Mouse (Mus musculus): ENCODE data around the gene Chrm4. TPM values are rescaled to one million over a fixed set of nuclear protein-coding genes. Genes with fewer than 3 reads are reported as not detected.

Chrm4 gene
- polyA plus RNA-seq, 1 experiment from 2014 or later, result not detected

- peak overlapping the region; percentile 93 for H3K4me2 ChIP-seq (ENCODE audit: low read length)
- H3K36me3 ChIP-seq (ENCODE audit: control insufficient read depth, insufficient read depth, low read length), result no peaks in the 10 kb centered on the region
- ATAC-seq (replicated peaks; ENCODE audit: low FRiP score, low TSS enrichment, low read depth) (no peak; the same call in 1 of the 2 replicates), DNase-seq (ENCODE audit: low spot score) (no peak)
- peak overlapping the region; percentile 88 for H3K9ac ChIP-seq (ENCODE audit: low read length)
- no peaks in the 10 kb centered on the region for H3K27me3 ChIP-seq (replicated peaks; ENCODE audit: control insufficient read depth, insufficient read depth, low read length)
- peak overlapping the region; percentile 75 for H3K27ac ChIP-seq (ENCODE audit: low read depth)
- peaks cover 53% of the 10 kb centered on the region for H3K4me1 ChIP-seq (replicated peaks; ENCODE audit: control insufficient read depth, insufficient read depth, low read length)
- 35% methylated on average over 4 of the region's 4 CpGs for WGBS
- peak overlapping the region; percentile 81 for H3K4me3 ChIP-seq (ENCODE audit: low read depth, low read length)
- no peaks in the 10 kb centered on the region for H3K9me3 ChIP-seq (ENCODE audit: control insufficient read depth, low read length)
Measured at GRCm38 (mm10) chr2:91961901-91962761, 35.1 kb downstream of the Chrm4 start.

- DNase-seq (ENCODE audit: low spot score) (no peak), ATAC-seq (replicated peaks; ENCODE audit: low FRiP score, low TSS enrichment, low read depth) (no peak; the same call in 1 of the 2 replicates)
- H3K9me3 ChIP-seq (ENCODE audit: control insufficient read depth, low read length), result no peaks in the 10 kb centered on the region
- H3K36me3 ChIP-seq (ENCODE audit: control insufficient read depth, insufficient read depth, low read length), result no peaks in the 10 kb centered on the region
- H3K27me3 ChIP-seq (replicated peaks; ENCODE audit: control insufficient read depth, insufficient read depth, low read length), result no peaks in the 10 kb centered on the region
- peak overlapping the region; percentile 71 for H3K27ac ChIP-seq (ENCODE audit: low read depth)
- WGBS, result under 1% methylated on average over 39 of the region's 39 CpGs
- peak overlapping the region; percentile 93 for H3K4me2 ChIP-seq (ENCODE audit: low read length)
- peak overlapping the region; percentile 81 for H3K4me3 ChIP-seq (ENCODE audit: low read depth, low read length)
- H3K9ac ChIP-seq (ENCODE audit: low read length), result peak overlapping the region; percentile 88
- H3K4me1 ChIP-seq (replicated peaks; ENCODE audit: control insufficient read depth, insufficient read depth, low read length), result peaks cover 47% of the 10 kb centered on the region
Measured at GRCm38 (mm10) chr2:91962864-91963401, 35.9 kb downstream of the Chrm4 start.

GRCm38 (mm10) chr2:91963443-91963932 lies 36.4 kb downstream of the Chrm4 start:
- 1% methylated on average over 52 of the region's 57 CpGs for WGBS
- peaks cover 46% of the 10 kb centered on the region for H3K4me1 ChIP-seq (replicated peaks; ENCODE audit: control insufficient read depth, insufficient read depth, low read length)

GRCm38 (mm10) chr2:91964610-91965204 lies 37.7 kb downstream of the Chrm4 start:
- no peak for DNase-seq (ENCODE audit: low spot score)
- H3K36me3 ChIP-seq (ENCODE audit: control insufficient read depth, insufficient read depth, low read length), result no peaks in the 10 kb centered on the region
- H3K4me1 ChIP-seq (replicated peaks; ENCODE audit: control insufficient read depth, insufficient read depth, low read length), result peaks cover 39% of the 10 kb centered on the region
- H3K27ac ChIP-seq (ENCODE audit: low read depth), result no peak overlapping the region
- H3K27me3 ChIP-seq (replicated peaks; ENCODE audit: control insufficient read depth, insufficient read depth, low read length), result no peaks in the 10 kb centered on the region
- H3K4me3 ChIP-seq (ENCODE audit: low read depth, low read length), result 0 out of 2 replicates have a peak overlapping the region, but pooled peaks have one; percentile 16
- H3K9me3 ChIP-seq (ENCODE audit: control insufficient read depth, low read length), result no peaks in the 10 kb centered on the region
- 71% methylated on average over 3 of the region's 3 CpGs for WGBS
- H3K9ac ChIP-seq (ENCODE audit: low read length), result no peak overlapping the region
- peak overlapping the region; percentile 93 for H3K4me2 ChIP-seq (ENCODE audit: low read length)
- no peak for ATAC-seq (replicated peaks; ENCODE audit: low FRiP score, low TSS enrichment, low read depth)

More at GRCm38 (mm10) chr2:91963443-91963932, 36.4 kb downstream of the Chrm4 start:
- DNase-seq (ENCODE audit: low spot score) (peak; percentile 97), ATAC-seq (replicated peaks; ENCODE audit: low FRiP score, low TSS enrichment, low read depth) (peak; percentile 92)
- Histone ChIP-seq H3K9ac (ENCODE audit: low read length) (peak overlapping the region; percentile 88), H3K27ac (ENCODE audit: low read depth) (peak overlapping the region; percentile 71), H3K4me2 (ENCODE audit: low read length) (peak overlapping the region; percentile 93), H3K27me3 (replicated peaks; ENCODE audit: control insufficient read depth, insufficient read depth, low read length) (no peaks in the 10 kb centered on the region), H3K4me3 (ENCODE audit: low read depth, low read length) (peak overlapping the region; percentile 81), H3K9me3 (ENCODE audit: control insufficient read depth, low read length) (no peaks in the 10 kb centered on the region), H3K36me3 (ENCODE audit: control insufficient read depth, insufficient read depth, low read length) (no peaks in the 10 kb centered on the region)

GRCm38 (mm10) chr2:91965417-91965816 lies 38.4 kb downstream of the Chrm4 start:
- Histone ChIP-seq H3K36me3 (ENCODE audit: control insufficient read depth, insufficient read depth, low read length) (no peaks in the 10 kb centered on the region), H3K4me3 (ENCODE audit: low read depth, low read length) (peak overlapping the region; percentile 16), H3K4me1 (replicated peaks; ENCODE audit: control insufficient read depth, insufficient read depth, low read length) (peaks cover 34% of the 10 kb centered on the region), H3K9me3 (ENCODE audit: control insufficient read depth, low read length) (no peaks in the 10 kb centered on the region), H3K27ac (ENCODE audit: low read depth) (no peak overlapping the region), H3K9ac (ENCODE audit: low read length) (peak overlapping the region; percentile 8), H3K27me3 (replicated peaks; ENCODE audit: control insufficient read depth, insufficient read depth, low read length) (no peaks in the 10 kb centered on the region), H3K4me2 (ENCODE audit: low read length) (peak overlapping the region; percentile 41)
- DNase-seq (ENCODE audit: low spot score) (no peak), ATAC-seq (replicated peaks; ENCODE audit: low FRiP score, low TSS enrichment, low read depth) (no peak)
- WGBS, result 19% methylated on average over 20 of the region's 20 CpGs

GRCm38 (mm10) chr2:91966367-91966766 lies 39.3 kb downstream of the Chrm4 start:
- DNase-seq (ENCODE audit: low spot score) (no peak), ATAC-seq (replicated peaks; ENCODE audit: low FRiP score, low TSS enrichment, low read depth) (no peak)
- no peaks in the 10 kb centered on the region for H3K9me3 ChIP-seq (ENCODE audit: control insufficient read depth, low read length)
- H3K27me3 ChIP-seq (replicated peaks; ENCODE audit: control insufficient read depth, insufficient read depth, low read length), result no peaks in the 10 kb centered on the region
- H3K4me3 ChIP-seq (ENCODE audit: low read depth, low read length), result no peak overlapping the region
- 92% methylated on average over 5 of the region's 5 CpGs for WGBS
- H3K36me3 ChIP-seq (ENCODE audit: control insufficient read depth, insufficient read depth, low read length), result no peaks in the 10 kb centered on the region
- H3K4me2 ChIP-seq (ENCODE audit: low read length), result no peak overlapping the region
- H3K4me1 ChIP-seq (replicated peaks; ENCODE audit: control insufficient read depth, insufficient read depth, low read length), result peaks cover 34% of the 10 kb centered on the region
- H3K27ac ChIP-seq (ENCODE audit: low read depth), result no peak overlapping the region
- H3K9ac ChIP-seq (ENCODE audit: low read length), result no peak overlapping the region

- H3K4me3 ChIP-seq (ENCODE audit: low read depth, low read length), result no peak overlapping the region
- no peaks in the 10 kb centered on the region for H3K9me3 ChIP-seq (ENCODE audit: control insufficient read depth, low read length)
- H3K4me1 ChIP-seq (replicated peaks; ENCODE audit: control insufficient read depth, insufficient read depth, low read length), result peaks cover 30% of the 10 kb centered on the region
- 51% methylated on average over 11 of the region's 11 CpGs for WGBS
- H3K4me2 ChIP-seq (ENCODE audit: low read length), result no peak overlapping the region
- peak overlapping the region; percentile 70 for H3K27ac ChIP-seq (ENCODE audit: low read depth)
- H3K9ac ChIP-seq (ENCODE audit: low read length), result no peak overlapping the region
- DNase-seq (ENCODE audit: low spot score) (no peak), ATAC-seq (replicated peaks; ENCODE audit: low FRiP score, low TSS enrichment, low read depth) (no peak)
- no peaks in the 10 kb centered on the region for H3K36me3 ChIP-seq (ENCODE audit: control insufficient read depth, insufficient read depth, low read length)
- H3K27me3 ChIP-seq (replicated peaks; ENCODE audit: control insufficient read depth, insufficient read depth, low read length), result no peaks in the 10 kb centered on the region
Measured at GRCm38 (mm10) chr2:91967962-91968361, 40.9 kb downstream of the Chrm4 start.

- H3K4me3 ChIP-seq (ENCODE audit: low read depth, low read length), result no peak overlapping the region
- 24% methylated on average over 21 of the region's 21 CpGs for WGBS
- 0 out of 2 replicates have a peak, but pooled peaks have one; percentile 30 for ATAC-seq (replicated peaks; ENCODE audit: low FRiP score, low TSS enrichment, low read depth)
- H3K36me3 ChIP-seq (ENCODE audit: control insufficient read depth, insufficient read depth, low read length), result no peaks in the 10 kb centered on the region
- no peak overlapping the region for H3K9ac ChIP-seq (ENCODE audit: low read length)
- peaks cover 29% of the 10 kb centered on the region for H3K4me1 ChIP-seq (replicated peaks; ENCODE audit: control insufficient read depth, insufficient read depth, low read length)
- peak overlapping the region; percentile 40; the same call in 1 of the 2 replicates for H3K27ac ChIP-seq (ENCODE audit: low read depth)
- 0 out of 2 replicates have a peak overlapping the region, but pooled peaks have one; percentile 3 for H3K4me2 ChIP-seq (ENCODE audit: low read length)
- H3K9me3 ChIP-seq (ENCODE audit: control insufficient read depth, low read length), result no peaks in the 10 kb centered on the region
- no peak for DNase-seq (ENCODE audit: low spot score)
- H3K27me3 ChIP-seq (replicated peaks; ENCODE audit: control insufficient read depth, insufficient read depth, low read length), result peaks cover 29% of the 10 kb centered on the region
Measured at GRCm38 (mm10) chr2:91971231-91972097, 44.4 kb downstream of the Chrm4 start.
